Mouse (Mus musculus) stomach, embryonic 16.5 days (tissue): ENCODE data around the gene Uqcr11. TPM values are rescaled to one million over a fixed set of nuclear protein-coding genes. Genes with fewer than 3 reads are reported as not detected.
A peak's percentile ranks its signal among the peaks of the same experiment; 100 is the strongest.

Source experiments
- ATAC-seq: fragments of 200-750 bp; cut with Nextera tagmentation; 2 replicates; pipeline ENCODE4 v1.8.0; 2017; ENCODE audit warnings: moderate number of reproducible peaks, moderate TSS enrichment; ENCODE audit not compliant: insufficient read depth, low FRiP score
- H3K27ac ChIP-seq: fragments of 300-500 bp; sonication (generic); 2 replicates; pipeline ENCODE4 v1.5.1; 2014; ENCODE audit warnings: low read length
- H3K27me3 ChIP-seq: fragments of 300-500 bp; sonication (generic); 2 replicates; pipeline ENCODE4 v1.6.1; 2014; ENCODE audit warnings: low read length, control low read depth, mixed read lengths; ENCODE audit not compliant: control insufficient read depth, insufficient read depth
- H3K36me3 ChIP-seq: fragments of 300-500 bp; sonication (generic); 2 replicates; pipeline ENCODE4 v1.6.1; 2014; ENCODE audit warnings: low read length; ENCODE audit not compliant: control insufficient read depth, insufficient read depth
- H3K4me1 ChIP-seq: fragments of 300-500 bp; sonication (generic); 2 replicates; pipeline ENCODE4 v1.6.1; 2014; ENCODE audit warnings: low read length, control low read depth, mixed read lengths; ENCODE audit not compliant: control insufficient read depth, insufficient read depth
- H3K4me2 ChIP-seq: fragments of 300-500 bp; sonication (generic); 2 replicates; pipeline ENCODE4 v1.6.1; 2014; ENCODE audit warnings: low read depth, low read length, mixed read lengths
- H3K4me3 ChIP-seq: fragments of 300-500 bp; sonication (generic); replicated peaks from 2 replicates; pipeline ENCODE4 v1.5.1; 2014; ENCODE audit warnings: mild to moderate bottlenecking, low read length
- H3K9ac ChIP-seq: fragments of 300-500 bp; sonication (generic); 2 replicates; pipeline ENCODE4 v1.6.1; 2014; ENCODE audit warnings: low read length
- H3K9me3 ChIP-seq: fragments of 300-500 bp; sonication (generic); replicated peaks from 2 replicates; pipeline ENCODE4 v1.6.1; 2016; ENCODE audit warnings: low read length, control low read depth; ENCODE audit not compliant: control insufficient read depth
- WGBS: fragments of 180-500 bp; shearing (Covaris S2); extraction: QIAGEN DNeasy Blood & Tissue Kit; methylation state at CpG from one replicate; pipeline ENCODE4 v1.1.7; 2014; 5-methylcytosine and 5-hydroxymethylcytosine counted together
- microRNA-seq: library from miRNA; unstranded; fragments of <30 nt; microRNA quantifications from one replicate; pipeline ENCODE4, GENCODE M21; 2016
- polyA plus RNA-seq: library from polyadenylated mRNA; unstranded; fragments of >200 nt; fragmentation: Nextera tagmentation; extraction: Ambion mirVana; gene quantifications from 2 replicates; pipeline ENCODE4 v1.2.1, GENCODE M21; 2015

Uqcr11 gene
- polyA plus RNA-seq, 1 experiment from 2014 or later: 669 TPM

DNA sequence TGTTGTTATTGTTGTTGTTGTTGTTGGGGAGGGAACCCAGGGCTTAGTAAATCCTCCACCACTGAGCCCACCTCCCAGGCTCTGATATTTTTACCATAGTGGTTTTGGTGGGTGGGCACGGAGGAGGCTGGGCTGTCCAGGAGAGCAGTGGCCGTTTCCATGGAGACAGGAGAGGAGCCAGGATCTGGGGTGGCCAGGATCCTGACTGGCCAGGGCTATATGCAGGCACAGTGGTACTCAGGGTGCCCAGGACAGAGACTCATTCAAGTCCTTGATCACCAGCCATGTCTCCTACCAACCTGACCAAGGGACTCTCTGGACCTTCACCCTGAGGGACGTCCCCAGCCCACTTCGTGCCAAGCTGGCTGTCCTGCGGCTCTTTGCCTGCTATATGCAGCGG is 42.9 kb downstream of the Uqcr11 start:
- H3K4me1 ChIP-seq: no peaks in the 10 kb centered on the region
- no peak overlapping the region for H3K9ac ChIP-seq
- no peak for ATAC-seq

DNA sequence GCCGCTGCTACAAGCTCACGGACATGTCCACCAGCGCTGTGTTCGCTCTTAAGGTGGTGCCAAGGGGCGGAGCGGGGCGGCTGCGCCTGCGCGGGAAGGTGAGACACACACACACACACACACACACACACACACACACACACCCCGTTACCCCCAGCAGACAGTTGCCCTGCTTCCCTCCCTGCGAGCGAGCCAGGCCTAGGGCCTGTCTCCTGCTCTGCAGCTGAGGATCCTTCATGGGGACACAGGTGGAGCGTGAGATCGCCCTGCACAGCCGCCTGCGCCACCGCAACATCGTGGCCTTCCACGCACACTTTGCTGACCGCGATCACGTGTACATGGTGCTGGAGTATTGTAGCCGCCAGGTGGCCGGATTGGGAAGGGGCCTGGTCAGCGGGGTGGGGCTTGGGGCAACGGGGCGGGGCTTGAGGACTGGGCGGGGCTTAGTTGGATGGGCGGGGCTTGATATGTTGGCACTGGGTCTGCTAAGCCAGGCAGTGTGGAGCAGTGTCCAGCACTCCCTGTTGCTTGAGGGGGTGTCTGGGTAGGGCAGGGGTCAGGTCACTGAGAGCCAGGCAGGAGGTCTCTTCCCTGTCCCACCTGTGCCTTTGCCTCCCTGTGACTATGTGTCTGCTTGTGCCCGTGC is 48.5 kb downstream of the Uqcr11 start:
- Histone ChIP-seq H3K27ac (no peak overlapping the region), H3K9ac (no peak overlapping the region), H3K4me2 (peak overlapping the region; percentile 51), H3K9me3 (no peaks in the 10 kb centered on the region), H3K4me3 (peak overlapping the region; percentile 33), H3K36me3 (no peaks in the 10 kb centered on the region), H3K4me1 (peaks cover 22% of the 10 kb centered on the region), H3K27me3 (peaks cover 45% of the 10 kb centered on the region)
- WGBS: 8% methylated on average over 31 of the region's 31 CpGs
- ATAC-seq: peak; percentile 59

More for the DNA sequence above, 42.9 kb downstream of the Uqcr11 start:
- H3K4me2 ChIP-seq: no peak overlapping the region
- no peak overlapping the region for H3K4me3 ChIP-seq
- H3K27ac ChIP-seq: no peak overlapping the region
- H3K9me3 ChIP-seq: no peaks in the 10 kb centered on the region
- H3K27me3 ChIP-seq: peaks cover 1% of the 10 kb centered on the region
- H3K36me3 ChIP-seq: no peaks in the 10 kb centered on the region
- 44% methylated on average over 6 of the region's 6 CpGs for WGBS

DNA sequence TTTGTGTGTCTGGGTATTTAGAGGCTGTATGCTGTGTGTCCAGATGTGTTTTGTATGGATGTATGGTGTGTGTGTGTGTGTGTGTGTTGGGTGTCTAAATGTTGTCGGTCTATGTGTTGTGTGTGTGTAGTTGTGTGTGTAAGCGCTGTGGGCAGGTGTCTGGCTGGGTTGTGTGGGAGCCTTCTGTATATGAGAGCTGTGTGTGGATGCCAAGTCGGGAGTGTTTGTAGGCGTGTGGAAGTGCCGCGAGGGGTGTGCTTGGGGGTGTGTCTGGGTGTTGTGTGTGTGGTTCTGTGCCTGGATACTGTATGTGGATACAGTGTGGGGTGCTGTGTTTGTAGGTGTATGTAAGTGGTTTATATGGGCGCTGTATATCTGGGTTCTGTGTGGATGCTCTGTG is 49.3 kb downstream of the Uqcr11 start:
- 28% methylated on average over 7 of the region's 7 CpGs for WGBS
- peaks cover 49% of the 10 kb centered on the region for H3K27me3 ChIP-seq

GRCm38 (mm10) chr10:80356737-80357136 is 49.9 kb downstream of the Uqcr11 start:
- ATAC-seq: no peak
- peak overlapping the region; percentile 21 for H3K4me3 ChIP-seq
- WGBS: 3% methylated on average over 34 of the region's 34 CpGs
- H3K4me2 ChIP-seq: peak overlapping the region; percentile 49
- H3K27ac ChIP-seq: no peak overlapping the region
- no peaks in the 10 kb centered on the region for H3K36me3 ChIP-seq
- H3K9ac ChIP-seq: 0 out of 2 replicates have a peak overlapping the region, but pooled peaks have one; percentile 7
- H3K4me1 ChIP-seq: peaks cover 22% of the 10 kb centered on the region
- no peaks in the 10 kb centered on the region for H3K9me3 ChIP-seq
- peaks cover 55% of the 10 kb centered on the region for H3K27me3 ChIP-seq

More for the DNA sequence above, 49.3 kb downstream of the Uqcr11 start:
- H3K9me3 ChIP-seq: no peaks in the 10 kb centered on the region
- ATAC-seq: 0 out of 2 replicates have a peak, but pooled peaks have one; percentile 22
- no peaks in the 10 kb centered on the region for H3K36me3 ChIP-seq
- peak overlapping the region; percentile 51; the same call in 1 of the 2 replicates for H3K4me2 ChIP-seq
- peaks cover 22% of the 10 kb centered on the region for H3K4me1 ChIP-seq
- H3K4me3 ChIP-seq: no peak overlapping the region
- no peak overlapping the region for H3K27ac ChIP-seq
- H3K9ac ChIP-seq: no peak overlapping the region

GRCm38 (mm10) chr10:80356001-80356682 is 50.5 kb downstream of the Uqcr11 start, which contains the start of gene Plk5:
TSS of gene Plk5 (plus strand) at chr10:80356459.
- Histone ChIP-seq H3K4me1 (peaks cover 22% of the 10 kb centered on the region), H3K4me3 (peak within 1 kb of the TSS; percentile 21), H3K9ac (0 out of 2 replicates have a peak within 1 kb of the TSS, but pooled peaks have one; percentile 7), H3K9me3 (no peaks in the 10 kb centered on the region), H3K27me3 (peaks cover 57% of the 10 kb centered on the region), H3K27ac (no peak within 1 kb of the TSS), H3K4me2 (peak within 1 kb of the TSS; percentile 49), H3K36me3 (no peaks in the 10 kb centered on the region)
- WGBS: 2% methylated on average over 52 of the region's 53 CpGs
- ATAC-seq: no peak

GRCm38 (mm10) chr10:80355431-80355830 is 51.2 kb downstream of the Uqcr11 start:
- H3K4me3 ChIP-seq: no peak overlapping the region
- WGBS: 13% methylated on average over 7 of the region's 9 CpGs
- H3K36me3 ChIP-seq: no peaks in the 10 kb centered on the region
- no peak overlapping the region for H3K9ac ChIP-seq
- peaks cover 22% of the 10 kb centered on the region for H3K4me1 ChIP-seq
- no peak overlapping the region for H3K27ac ChIP-seq
- peaks cover 57% of the 10 kb centered on the region for H3K27me3 ChIP-seq
- no peaks in the 10 kb centered on the region for H3K9me3 ChIP-seq
- ATAC-seq: no peak
- no peak overlapping the region for H3K4me2 ChIP-seq

Small RNA genes within 50 kb of the gene (microRNA-seq; reads per million reads assigned to microRNA genes)
- not detected for gene Gm22721

Other genes with a start within 250 kb of the Uqcr11 start
- 69.8 and 80.8 TPM in 2 replicates for gene Cirbp, start 240.8 kb downstream of the Uqcr11 start, polyA plus RNA-seq
- gene 1600002K03Rik, start 233.9 kb downstream of the Uqcr11 start, polyA plus RNA-seq: 16.4 and 16.6 TPM in 2 replicates
- gene Efna2, start 227.3 kb downstream of the Uqcr11 start, polyA plus RNA-seq: 9.3 and 10.5 TPM in 2 replicates
- gene Mum1, start 180.4 kb downstream of the Uqcr11 start, polyA plus RNA-seq: 50.8 and 51.6 TPM in 2 replicates
- 340 and 344 TPM in 2 replicates for gene Ndufs7, start 157.7 kb downstream of the Uqcr11 start, polyA plus RNA-seq
- gene Gamt, start 145.8 kb downstream of the Uqcr11 start, polyA plus RNA-seq: 92.0 and 115 TPM in 2 replicates
- gene Dazap1, start 145.3 kb downstream of the Uqcr11 start, polyA plus RNA-seq: 35.8 and 43.9 TPM in 2 replicates
- gene Rps15, start 114.4 kb downstream of the Uqcr11 start, polyA plus RNA-seq: 807 and 821 TPM in 2 replicates
- 3.3 and 4.3 TPM in 2 replicates for gene Apc2, start 110.9 kb downstream of the Uqcr11 start, polyA plus RNA-seq
- gene 2310011J03Rik, start 86.3 kb downstream of the Uqcr11 start, polyA plus RNA-seq: 46.6 and 48.1 TPM in 2 replicates
- gene Pcsk4, start 77.3 kb downstream of the Uqcr11 start, polyA plus RNA-seq: 3.7 and 4.4 TPM in 2 replicates
- gene Reep6, start 76.9 kb downstream of the Uqcr11 start, polyA plus RNA-seq: 45.2 and 51.1 TPM in 2 replicates
- 22.0 and 24.0 TPM in 2 replicates for gene Adamtsl5, start 58.4 kb downstream of the Uqcr11 start, polyA plus RNA-seq
- gene Plk5, start 50.4 kb downstream of the Uqcr11 start, polyA plus RNA-seq: 0.14 and 0.61 TPM in 2 replicates
- gene Mex3d, start 19.2 kb downstream of the Uqcr11 start, polyA plus RNA-seq: 3.0 and 4.1 TPM in 2 replicates
- gene Mbd3, start 7.3 kb downstream of the Uqcr11 start, polyA plus RNA-seq: 131 and 139 TPM in 2 replicates
- gene Tcf3, start 26.8 kb upstream of the Uqcr11 start, polyA plus RNA-seq: 46.1 and 57.9 TPM in 2 replicates
- gene Onecut3, start 88.0 kb upstream of the Uqcr11 start, polyA plus RNA-seq: 0.06 and 0.08 TPM in 2 replicates
- gene Atp8b3, start 132.3 kb upstream of the Uqcr11 start, polyA plus RNA-seq: 0.12 and 0.21 TPM in 2 replicates
- gene Rexo1, start 154.7 kb upstream of the Uqcr11 start, polyA plus RNA-seq: 16.7 TPM in 2 replicates
- 8.4 and 8.7 TPM in 2 replicates for gene Klf16, start 170.5 kb upstream of the Uqcr11 start, polyA plus RNA-seq
- gene Abhd17a, start 183.5 kb upstream of the Uqcr11 start, polyA plus RNA-seq: 42.9 and 44.3 TPM in 2 replicates
- 92.1 and 99.9 TPM in 2 replicates for gene Scamp4, start 196.0 kb upstream of the Uqcr11 start, polyA plus RNA-seq
- 5.6 and 6.7 TPM in 2 replicates for gene Adat3, start 196.1 kb upstream of the Uqcr11 start, polyA plus RNA-seq
- gene Gm49322, start 199.2 kb upstream of the Uqcr11 start, polyA plus RNA-seq: 3.7 and 4.8 TPM in 2 replicates
- gene Csnk1g2, start 216.0 kb upstream of the Uqcr11 start, polyA plus RNA-seq: 18.1 TPM in 2 replicates